Mouse (Mus musculus): Measurements from ENCODE around the gene 2310007B03Rik. TPM values are rescaled to one million over a fixed set of nuclear protein-coding genes. Genes with fewer than 3 reads are reported as not detected.

The 2310007B03Rik gene
- polyA plus RNA-seq, 1 experiment = not detected

DNA sequence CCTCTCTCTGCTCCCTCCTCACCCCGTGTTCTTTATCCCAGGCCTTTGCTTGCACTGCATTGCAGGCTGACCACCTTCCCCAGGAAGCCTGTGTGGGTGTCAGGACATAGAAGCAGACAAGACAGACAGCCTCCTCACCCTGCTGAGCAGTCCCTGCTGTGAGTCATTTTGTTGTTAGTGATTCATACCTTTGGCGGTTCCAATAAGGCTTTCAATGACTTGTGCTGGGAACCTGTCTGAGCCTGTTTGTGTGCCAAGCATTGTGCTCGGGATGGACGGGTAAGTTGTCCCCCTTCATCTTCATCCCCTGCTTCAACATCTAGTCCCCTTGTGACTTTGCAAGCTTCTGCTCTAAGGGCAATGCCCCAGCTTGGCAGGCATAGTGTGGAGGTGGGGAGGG lies 12.9 kb upstream of the 2310007B03Rik start:
- Histone ChIP-seq H3K36me3 (ENCODE audit: control insufficient read depth, insufficient read depth, low read length) (no peaks in the 10 kb centered on the region), H3K4me1 (ENCODE audit: control insufficient read depth, insufficient read depth, insufficient read length) (no peaks in the 10 kb centered on the region), H3K4me3 (ENCODE audit: extremely low read depth, insufficient read depth, insufficient read length) (no peak overlapping the region), H3K27ac (ENCODE audit: insufficient read depth, low read length) (no peak overlapping the region), H3K27me3 (ENCODE audit: control insufficient read depth, insufficient read depth, low read length) (no peaks in the 10 kb centered on the region)
- WGBS = 72% methylated on average over 4 of the region's 4 CpGs
- no peak for DNase-seq (ENCODE audit: low read depth in 1 of 2, low spot score in 2 of 2)
- no peak for TF ChIP-seq CTCF (IDR thresholded peaks at IDR 0.05; ENCODE audit: extremely low read depth, insufficient read depth, insufficient read length, insufficient replicate concordance)
- no peak for TF ChIP-seq POLR2A (IDR thresholded peaks at IDR 0.05; ENCODE audit: low read depth, low read length)

- WGBS = 63% methylated on average over 10 of the region's 10 CpGs
- Histone ChIP-seq H3K36me3 (ENCODE audit: control insufficient read depth, insufficient read depth, low read length) (no peaks in the 10 kb centered on the region), H3K4me1 (ENCODE audit: control insufficient read depth, insufficient read depth, insufficient read length) (no peaks in the 10 kb centered on the region), H3K27me3 (ENCODE audit: control insufficient read depth, insufficient read depth, low read length) (no peaks in the 10 kb centered on the region), H3K27ac (ENCODE audit: insufficient read depth, low read length) (no peak within 1 kb of the TSS), H3K4me3 (ENCODE audit: extremely low read depth, insufficient read depth, insufficient read length) (no peak within 1 kb of the TSS)
- DNase-seq (ENCODE audit: low read depth in 1 of 2, low spot score in 2 of 2) = no peak
- TF ChIP-seq POLR2A (IDR thresholded peaks at IDR 0.05; ENCODE audit: low read depth, low read length) (no peak), CTCF (IDR thresholded peaks at IDR 0.05; ENCODE audit: extremely low read depth, insufficient read depth, insufficient read length, insufficient replicate concordance) (no peak)
Observed at GRCm38 (mm10) chr1:93168295-93168775, 7.6 kb upstream of the 2310007B03Rik start, which contains the start of gene Crocc2. Gene Crocc2, plus strand, starts transcription at chr1:93168725.

DNA sequence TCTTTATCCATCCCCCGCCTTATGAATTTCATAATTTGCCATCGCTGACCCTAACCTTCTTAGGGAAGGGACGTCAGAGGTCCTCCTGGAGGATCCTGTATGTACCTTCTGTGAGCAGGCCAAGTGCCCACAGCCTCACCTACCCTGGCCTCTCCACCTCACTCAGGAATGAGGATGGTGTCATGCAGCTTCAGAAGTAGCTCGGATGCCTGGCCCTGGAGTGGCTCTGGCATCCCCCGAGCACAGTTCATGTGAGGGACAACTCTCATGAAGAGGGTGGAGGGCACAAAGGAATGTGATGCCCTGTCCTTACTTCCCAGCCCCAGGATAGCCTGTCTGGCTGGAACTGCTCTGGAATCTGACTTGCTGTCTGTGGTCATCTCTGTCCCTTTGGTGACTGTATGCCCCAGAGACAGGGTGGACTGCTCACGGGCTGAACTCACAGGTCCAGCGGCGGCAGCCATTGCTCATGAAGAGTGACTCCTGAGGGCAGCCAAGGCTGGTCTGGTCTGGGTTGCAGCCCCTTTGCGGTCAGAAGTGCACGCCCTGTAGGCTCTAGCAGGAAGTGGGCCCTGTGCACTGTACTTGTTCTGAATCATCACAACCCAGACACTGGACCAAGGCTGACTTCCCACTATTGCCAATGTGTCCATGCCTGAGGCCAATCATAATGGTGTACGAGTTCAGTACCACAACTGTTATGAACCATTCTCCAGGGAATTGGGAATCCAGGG lies 5.8 kb upstream of the 2310007B03Rik start:
- 84% methylated on average over 11 of the region's 11 CpGs for WGBS
- no peak for DNase-seq (ENCODE audit: low read depth in 1 of 2, low spot score in 2 of 2)
- H3K27ac ChIP-seq (ENCODE audit: insufficient read depth, low read length) = no peak overlapping the region
- H3K4me3 ChIP-seq (ENCODE audit: extremely low read depth, insufficient read depth, insufficient read length) = no peak overlapping the region
- no peaks in the 10 kb centered on the region for H3K4me1 ChIP-seq (ENCODE audit: control insufficient read depth, insufficient read depth, insufficient read length)
- TF ChIP-seq CTCF (IDR thresholded peaks at IDR 0.05; ENCODE audit: extremely low read depth, insufficient read depth, insufficient read length, insufficient replicate concordance) (no peak), POLR2A (IDR thresholded peaks at IDR 0.05; ENCODE audit: low read depth, low read length) (no peak)
- H3K27me3 ChIP-seq (ENCODE audit: control insufficient read depth, insufficient read depth, low read length) = no peaks in the 10 kb centered on the region
- H3K36me3 ChIP-seq (ENCODE audit: control insufficient read depth, insufficient read depth, low read length) = no peaks in the 10 kb centered on the region

DNA sequence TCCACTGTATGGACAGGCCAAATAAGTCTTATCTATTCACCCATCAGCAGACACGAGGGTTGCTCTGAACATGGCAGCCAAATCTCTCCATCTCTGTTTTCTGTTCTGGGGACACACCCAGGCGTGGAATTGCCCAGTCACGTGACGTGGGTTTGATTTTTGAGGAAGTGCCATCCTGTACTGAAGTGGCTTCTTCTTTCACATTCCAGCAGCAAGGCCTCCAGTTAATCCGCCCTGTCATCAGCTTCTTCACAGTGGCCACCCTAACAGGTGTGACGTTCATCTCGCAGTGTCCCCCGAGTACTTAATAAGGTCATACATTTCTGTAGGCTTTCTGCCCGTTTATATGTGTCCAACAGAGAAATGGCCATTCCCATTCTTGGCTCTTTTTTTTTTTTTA lies 4.7 kb upstream of the 2310007B03Rik start:
- 52% methylated on average over 9 of the region's 9 CpGs for WGBS
- no peaks in the 10 kb centered on the region for H3K27me3 ChIP-seq (ENCODE audit: control insufficient read depth, insufficient read depth, low read length)
- TF ChIP-seq POLR2A (IDR thresholded peaks at IDR 0.05; ENCODE audit: low read depth, low read length) (no peak), CTCF (IDR thresholded peaks at IDR 0.05; ENCODE audit: extremely low read depth, insufficient read depth, insufficient read length, insufficient replicate concordance) (no peak)

DNA sequence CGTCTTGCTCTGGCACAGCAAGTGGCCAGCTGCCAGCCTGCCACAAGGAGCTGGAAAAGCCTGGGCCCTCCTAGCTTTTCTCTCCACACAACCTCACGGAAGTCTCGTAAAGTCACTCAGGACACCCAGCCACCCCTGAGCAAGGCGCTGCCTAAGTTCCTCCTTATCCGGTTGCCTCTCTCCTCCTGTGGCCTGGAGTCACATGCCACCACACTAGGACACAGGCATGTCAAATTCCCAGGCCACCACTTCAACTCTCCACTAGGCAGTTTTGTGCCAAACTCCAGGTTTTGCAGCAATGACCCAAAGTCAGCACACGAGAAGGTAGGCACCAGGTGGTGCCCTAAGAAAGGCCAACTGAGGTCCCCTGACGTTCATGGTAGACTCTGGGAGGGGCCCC lies 1.8 kb upstream of the 2310007B03Rik start:
- no peak for DNase-seq (ENCODE audit: low read depth in 1 of 2, low spot score in 2 of 2)
- Histone ChIP-seq H3K4me1 (ENCODE audit: control insufficient read depth, insufficient read depth, insufficient read length) (no peaks in the 10 kb centered on the region), H3K36me3 (ENCODE audit: control insufficient read depth, insufficient read depth, low read length) (no peaks in the 10 kb centered on the region), H3K27me3 (ENCODE audit: control insufficient read depth, insufficient read depth, low read length) (no peaks in the 10 kb centered on the region), H3K27ac (ENCODE audit: insufficient read depth, low read length) (no peak overlapping the region), H3K4me3 (ENCODE audit: extremely low read depth, insufficient read depth, insufficient read length) (no peak overlapping the region)
- TF ChIP-seq CTCF (IDR thresholded peaks at IDR 0.05; ENCODE audit: extremely low read depth, insufficient read depth, insufficient read length, insufficient replicate concordance) = no peak
- no peak for TF ChIP-seq POLR2A (IDR thresholded peaks at IDR 0.05; ENCODE audit: low read depth, low read length)
- 73% methylated on average over 7 of the region's 7 CpGs for WGBS

More for the DNA sequence above, 4.7 kb upstream of the 2310007B03Rik start:
- no peak for DNase-seq (ENCODE audit: low read depth in 1 of 2, low spot score in 2 of 2)
- Histone ChIP-seq H3K36me3 (ENCODE audit: control insufficient read depth, insufficient read depth, low read length) (no peaks in the 10 kb centered on the region), H3K4me3 (ENCODE audit: extremely low read depth, insufficient read depth, insufficient read length) (no peak overlapping the region), H3K4me1 (ENCODE audit: control insufficient read depth, insufficient read depth, insufficient read length) (no peaks in the 10 kb centered on the region), H3K27ac (ENCODE audit: insufficient read depth, low read length) (no peak overlapping the region)

GRCm38 (mm10) chr1:93161921-93162320 lies 1.2 kb upstream of the 2310007B03Rik start:
- no peak for TF ChIP-seq POLR2A (IDR thresholded peaks at IDR 0.05; ENCODE audit: low read depth, low read length)
- TF ChIP-seq CTCF (IDR thresholded peaks at IDR 0.05; ENCODE audit: extremely low read depth, insufficient read depth, insufficient read length, insufficient replicate concordance) = no peak
- no peak for DNase-seq (ENCODE audit: low read depth in 1 of 2, low spot score in 2 of 2)
- no peaks in the 10 kb centered on the region for H3K4me1 ChIP-seq (ENCODE audit: control insufficient read depth, insufficient read depth, insufficient read length)
- 78% methylated on average over 10 of the region's 10 CpGs for WGBS
- H3K4me3 ChIP-seq (ENCODE audit: extremely low read depth, insufficient read depth, insufficient read length) = no peak overlapping the region
- no peak overlapping the region for H3K27ac ChIP-seq (ENCODE audit: insufficient read depth, low read length)
- no peaks in the 10 kb centered on the region for H3K27me3 ChIP-seq (ENCODE audit: control insufficient read depth, insufficient read depth, low read length)
- no peaks in the 10 kb centered on the region for H3K36me3 ChIP-seq (ENCODE audit: control insufficient read depth, insufficient read depth, low read length)

DNA sequence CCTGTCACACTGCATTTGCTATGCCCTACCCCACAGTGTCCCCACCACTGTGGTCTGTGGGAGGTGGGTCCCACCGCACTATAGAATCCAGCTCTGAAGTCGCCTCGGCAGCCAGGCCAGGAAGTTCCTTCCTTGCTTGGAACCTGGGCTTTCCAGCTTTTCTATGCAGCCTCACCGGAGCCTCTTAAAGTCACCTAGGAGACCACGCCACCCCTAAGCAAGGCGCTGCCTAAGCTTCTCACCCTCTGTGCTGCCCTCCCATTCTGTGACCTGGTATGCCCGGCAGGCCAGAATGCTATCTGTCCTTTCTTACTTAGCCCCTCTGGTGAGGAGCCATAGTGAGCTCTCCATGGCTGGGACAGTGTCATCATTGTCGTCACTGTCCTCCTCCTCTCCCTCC lies 602 bp upstream of the 2310007B03Rik start:
- TF ChIP-seq CTCF (IDR thresholded peaks at IDR 0.05; ENCODE audit: extremely low read depth, insufficient read depth, insufficient read length, insufficient replicate concordance) (no peak), POLR2A (IDR thresholded peaks at IDR 0.05; ENCODE audit: low read depth, low read length) (no peak)
- no peak overlapping the region for H3K4me3 ChIP-seq (ENCODE audit: extremely low read depth, insufficient read depth, insufficient read length)

More for the DNA sequence above, 602 bp upstream of the 2310007B03Rik start:
- Histone ChIP-seq H3K36me3 (ENCODE audit: control insufficient read depth, insufficient read depth, low read length) (no peaks in the 10 kb centered on the region), H3K4me1 (ENCODE audit: control insufficient read depth, insufficient read depth, insufficient read length) (no peaks in the 10 kb centered on the region), H3K27me3 (ENCODE audit: control insufficient read depth, insufficient read depth, low read length) (no peaks in the 10 kb centered on the region), H3K27ac (ENCODE audit: insufficient read depth, low read length) (no peak overlapping the region)
- no peak for DNase-seq (ENCODE audit: low read depth in 1 of 2, low spot score in 2 of 2)
- WGBS = 79% methylated on average over 8 of the region's 8 CpGs

Measured in spleen, adult 2 months (tissue).